Mouse (Mus musculus) bone marrow, adult 2 months (tissue): Measurements from ENCODE around the gene Rps3a1.

Experiments
- CTCF ChIP-seq: fragments of 200-500 bp; IDR thresholded peaks from 2 replicates; pipeline ENCODE4 v1.5.1; 2011; ENCODE audit warnings: low read length, control low read depth; ENCODE audit not compliant: control insufficient read depth, insufficient read depth
- POLR2A ChIP-seq: fragments of 200-500 bp; IDR thresholded peaks from 2 replicates; pipeline ENCODE4 v1.6.1; 2011; ENCODE audit warnings: low read depth, mild to moderate bottlenecking, control low read depth, low read length, borderline replicate concordance; ENCODE audit not compliant: control insufficient read depth

DNA sequence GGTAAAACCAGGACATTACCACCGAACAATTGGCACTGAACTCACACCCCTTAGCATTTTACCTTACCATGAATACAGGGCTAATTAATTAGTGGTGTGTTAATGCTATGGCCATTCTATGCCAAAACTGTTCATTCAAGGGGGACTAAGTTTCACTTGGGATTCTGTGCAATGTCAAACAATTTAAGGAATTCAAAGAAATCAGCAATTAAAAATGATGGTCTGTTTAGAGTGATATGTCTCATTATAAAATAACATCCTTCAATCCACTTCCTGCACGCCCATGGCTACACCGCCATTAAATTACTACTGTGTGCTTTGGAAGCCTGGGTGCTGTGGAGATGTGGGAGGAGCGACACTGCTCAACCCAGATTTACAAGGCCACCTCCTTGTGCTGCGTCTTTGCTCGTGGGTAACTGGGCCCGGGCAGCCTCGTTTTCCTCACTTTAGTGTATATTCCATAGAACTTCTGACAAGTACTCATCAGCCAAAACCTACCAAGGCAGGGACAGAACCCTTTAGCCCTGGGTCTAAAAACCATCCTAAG, 36.3 kb downstream of the Rps3a1 start:
- TF ChIP-seq POLR2A (no peak), CTCF (no peak)
